Mouse (Mus musculus) embryonic facial prominence, embryonic 13.5 days (tissue): ENCODE results near the gene Galr3. TPM values are rescaled to one million over a fixed set of nuclear protein-coding genes. Genes with fewer than 3 reads are reported as not detected.
A peak's percentile ranks its signal among the peaks of the same experiment; 100 is the strongest.
"Not testable (repeated sequence)": the region's sequence is repeated elsewhere in the genome, so short reads cannot be mapped to it uniquely, and the experiment has no call there.

Experiments used
- ATAC-seq: fragments of 200-750 bp; cut with Nextera tagmentation; 2 replicates; pipeline ENCODE4 v1.8.0; 2017; ENCODE audit warnings: low read depth; ENCODE audit not compliant: insufficient number of reproducible peaks, insufficient read depth, low FRiP score, low TSS enrichment
- H3K27ac ChIP-seq: fragments of 300-500 bp; sonication (generic); 2 replicates; pipeline ENCODE4 v1.5.1; 2015; ENCODE audit warnings: moderate library complexity, mild to moderate bottlenecking, inconsistent platforms
- H3K27me3 ChIP-seq: fragments of 300-500 bp; sonication (generic); 2 replicates; pipeline ENCODE4 v1.6.1; 2015; ENCODE audit warnings: mild to moderate bottlenecking, inconsistent platforms
- H3K36me3 ChIP-seq: fragments of 300-500 bp; sonication (generic); 2 replicates; pipeline ENCODE4 v1.6.1; 2015; ENCODE audit warnings: mild to moderate bottlenecking, inconsistent platforms
- H3K4me1 ChIP-seq: fragments of 300-500 bp; sonication (generic); 2 replicates; pipeline ENCODE4 v1.6.1; 2015; ENCODE audit warnings: inconsistent platforms
- H3K4me2 ChIP-seq: fragments of 300-500 bp; sonication (generic); 2 replicates; pipeline ENCODE4 v1.6.1; 2015; ENCODE audit warnings: moderate library complexity, mild to moderate bottlenecking, inconsistent platforms
- H3K4me3 ChIP-seq: fragments of 300-500 bp; sonication (generic); 2 replicates; pipeline ENCODE4 v1.5.1; 2015; ENCODE audit warnings: mild to moderate bottlenecking, inconsistent platforms
- H3K9ac ChIP-seq: fragments of 300-500 bp; sonication (generic); 2 replicates; pipeline ENCODE4 v1.6.1; 2015; ENCODE audit warnings: mild to moderate bottlenecking, inconsistent platforms
- H3K9me3 ChIP-seq: fragments of 300-500 bp; sonication (generic); 2 replicates; pipeline ENCODE4 v1.6.1; 2016; ENCODE audit warnings: inconsistent platforms
- WGBS: fragments of 180-500 bp; shearing (Covaris S2); methylation state at CpG from one replicate; pipeline ENCODE4 v1.1.7; 2015; ENCODE audit warnings: mixed read lengths; 5-methylcytosine and 5-hydroxymethylcytosine counted together
- polyA plus RNA-seq: library from polyadenylated mRNA; unstranded; fragments of >200 nt; fragmentation: Nextera tagmentation; extraction: Ambion mirVana; gene quantifications from 2 replicates; pipeline ENCODE4 v1.2.1, GENCODE M21; 2015

Gene Galr3
- polyA plus RNA-seq, 1 experiment from 2014 or later: not detected

- no peaks in the 10 kb centered on the region for H3K9me3 ChIP-seq
- H3K27me3 ChIP-seq: 0 out of 2 replicates have a peak, but pooled peaks cover 3% of the 10 kb centered on the region
- H3K9ac ChIP-seq: peak overlapping the region; percentile 100; the same call in 1 of the 2 replicates
- H3K4me1 ChIP-seq: peaks cover 47% of the 10 kb centered on the region
- H3K4me3 ChIP-seq: peak overlapping the region; percentile 77
- no peak for ATAC-seq
- 48% methylated on average over 14 of the region's 14 CpGs for WGBS
- no peaks in the 10 kb centered on the region for H3K36me3 ChIP-seq
- H3K4me2 ChIP-seq: peak overlapping the region; percentile 97
- H3K27ac ChIP-seq: peak overlapping the region; percentile 99; the same call in 1 of the 2 replicates
These were observed 15.0 kb upstream of the Galr3 start for GRCm38 (mm10) chr15:79026511-79027290.

- ATAC-seq: no peak
- 0 out of 2 replicates have a peak, but pooled peaks cover 3% of the 10 kb centered on the region for H3K27me3 ChIP-seq
- peaks cover 53% of the 10 kb centered on the region for H3K4me1 ChIP-seq
- peak overlapping the region; percentile 100 for H3K9ac ChIP-seq
- peak overlapping the region; percentile 97 for H3K4me2 ChIP-seq
- 6% methylated on average over 37 of the region's 46 CpGs for WGBS
- peak overlapping the region; percentile 99 for H3K27ac ChIP-seq
- peak overlapping the region; percentile 77 for H3K4me3 ChIP-seq
- H3K9me3 ChIP-seq: no peaks in the 10 kb centered on the region
- H3K36me3 ChIP-seq: 0 out of 2 replicates have a peak, but pooled peaks cover 3% of the 10 kb centered on the region
These were observed 14.1 kb upstream of the Galr3 start for GRCm38 (mm10) chr15:79027291-79028205.

- H3K4me2 ChIP-seq: peak within 1 kb of the TSS; percentile 97
- 0 out of 2 replicates have a peak, but pooled peaks cover 3% of the 10 kb centered on the region for H3K27me3 ChIP-seq
- peak within 1 kb of the TSS; percentile 99 for H3K27ac ChIP-seq
- H3K36me3 ChIP-seq: 0 out of 2 replicates have a peak, but pooled peaks cover 3% of the 10 kb centered on the region
- H3K4me1 ChIP-seq: peaks cover 51% of the 10 kb centered on the region
- H3K9ac ChIP-seq: peak within 1 kb of the TSS; percentile 100
- WGBS: under 1% methylated on average over 57 of the region's 58 CpGs
- H3K4me3 ChIP-seq: peak within 1 kb of the TSS; percentile 77
- no peaks in the 10 kb centered on the region for H3K9me3 ChIP-seq
- ATAC-seq: peak; percentile 66
These were observed 13.4 kb upstream of the Galr3 start, which contains the start of gene H1f0 for GRCm38 (mm10) chr15:79028237-79028738. H1f0 (plus strand) TSS chr15:79028450.

- H3K27me3 ChIP-seq: 0 out of 2 replicates have a peak, but pooled peaks cover 3% of the 10 kb centered on the region
- peaks cover 6% of the 10 kb centered on the region; the same call in 1 of the 2 replicates for H3K36me3 ChIP-seq
- no peaks in the 10 kb centered on the region for H3K9me3 ChIP-seq
- H3K4me3 ChIP-seq: peak overlapping the region; percentile 77
- ATAC-seq: no peak
- WGBS: 27% methylated on average over 16 of the region's 16 CpGs
- peak overlapping the region; percentile 100 for H3K9ac ChIP-seq
- peaks cover 51% of the 10 kb centered on the region for H3K4me1 ChIP-seq
- peak overlapping the region; percentile 99 for H3K27ac ChIP-seq
- H3K4me2 ChIP-seq: peak overlapping the region; percentile 97
These were observed 12.7 kb upstream of the Galr3 start for GRCm38 (mm10) chr15:79028823-79029484.

GRCm38 (mm10) chr15:79029519-79030241, 12.0 kb upstream of the Galr3 start:
- ATAC-seq: no peak
- WGBS: 8% methylated on average over 11 of the region's 11 CpGs
- Histone ChIP-seq H3K27me3 (0 out of 2 replicates have a peak, but pooled peaks cover 2% of the 10 kb centered on the region), H3K4me3 (peak overlapping the region; percentile 77), H3K4me1 (peaks cover 51% of the 10 kb centered on the region), H3K9me3 (no peaks in the 10 kb centered on the region), H3K36me3 (peaks cover 12% of the 10 kb centered on the region; the same call in 1 of the 2 replicates), H3K9ac (peak overlapping the region; percentile 100), H3K4me2 (peak overlapping the region; percentile 97), H3K27ac (peak overlapping the region; percentile 99)

- H3K27ac ChIP-seq: peak overlapping the region; percentile 99
- peak overlapping the region; percentile 100 for H3K9ac ChIP-seq
- no peaks in the 10 kb centered on the region for H3K27me3 ChIP-seq
- peak; percentile 84 for ATAC-seq
- H3K4me3 ChIP-seq: peak overlapping the region; percentile 77
- H3K4me2 ChIP-seq: peak overlapping the region; percentile 97
- H3K36me3 ChIP-seq: peaks cover 23% of the 10 kb centered on the region
- peaks cover 41% of the 10 kb centered on the region for H3K4me1 ChIP-seq
- H3K9me3 ChIP-seq: no peaks in the 10 kb centered on the region
- under 1% methylated on average over 52 of the region's 52 CpGs for WGBS
These were observed 10.9 kb upstream of the Galr3 start for GRCm38 (mm10) chr15:79030551-79031435.

- peaks cover 30% of the 10 kb centered on the region for H3K4me1 ChIP-seq
- not testable (repeated sequence) for H3K9ac ChIP-seq, H3K27me3 ChIP-seq, H3K9me3 ChIP-seq, H3K4me3 ChIP-seq, H3K27ac ChIP-seq, ATAC-seq
- H3K4me2 ChIP-seq: peak overlapping the region; percentile 97; the same call in 1 of the 2 replicates
- 88% methylated on average over 5 of the region's 5 CpGs for WGBS
- peaks cover 34% of the 10 kb centered on the region for H3K36me3 ChIP-seq
These were observed 9.8 kb upstream of the Galr3 start for GRCm38 (mm10) chr15:79031908-79032307.

GRCm38 (mm10) chr15:79037913-79038328, 3.8 kb upstream of the Galr3 start:
- peak overlapping the region; percentile 30; the same call in 1 of the 2 replicates for H3K4me2 ChIP-seq
- H3K4me1 ChIP-seq: peaks cover 40% of the 10 kb centered on the region
- peaks cover 39% of the 10 kb centered on the region for H3K36me3 ChIP-seq
- H3K27me3 ChIP-seq: peaks cover 32% of the 10 kb centered on the region
- H3K4me3 ChIP-seq: no peak overlapping the region
- H3K27ac ChIP-seq: no peak overlapping the region
- 11% methylated on average over 14 of the region's 14 CpGs for WGBS
- ATAC-seq: no peak
- 0 out of 2 replicates have a peak overlapping the region, but pooled peaks have one; percentile 37 for H3K9ac ChIP-seq
- H3K9me3 ChIP-seq: no peaks in the 10 kb centered on the region

- ATAC-seq: no peak
- Histone ChIP-seq H3K4me3 (no peak overlapping the region), H3K9me3 (no peaks in the 10 kb centered on the region), H3K36me3 (peaks cover 39% of the 10 kb centered on the region), H3K9ac (no peak overlapping the region), H3K4me1 (peaks cover 43% of the 10 kb centered on the region), H3K27me3 (peaks cover 36% of the 10 kb centered on the region), H3K4me2 (no peak overlapping the region), H3K27ac (no peak overlapping the region)
- WGBS: 68% methylated on average over 10 of the region's 10 CpGs
These were observed 3.4 kb upstream of the Galr3 start for GRCm38 (mm10) chr15:79038331-79038730.
